Mouse (Mus musculus): ENCODE data around the gene Opcml.

Opcml gene

GRCm38 (mm10) chr9:28163946-28164345, 373.4 kb downstream of the Opcml start:
- DNase-seq (ENCODE audit: low read depth): no peak

- DNase-seq (ENCODE audit: low read depth): peak; percentile 54
Observed at GRCm38 (mm10) chr9:28171890-28172289, 381.3 kb downstream of the Opcml start.

- no peak for DNase-seq (ENCODE audit: low read depth)
Observed at GRCm38 (mm10) chr9:28177052-28177451, 386.5 kb downstream of the Opcml start.

- no peak for DNase-seq (ENCODE audit: low read depth)
Observed at GRCm38 (mm10) chr9:28178123-28178887, 387.7 kb downstream of the Opcml start.

GRCm38 (mm10) chr9:28181916-28182315, 391.3 kb downstream of the Opcml start:
- no peak for DNase-seq (ENCODE audit: low read depth)

GRCm38 (mm10) chr9:28190226-28190625, 399.7 kb downstream of the Opcml start:
- no peak for DNase-seq (ENCODE audit: low read depth)

GRCm38 (mm10) chr9:28190751-28191150, 400.2 kb downstream of the Opcml start:
- no peak for DNase-seq (ENCODE audit: low read depth)

- DNase-seq (ENCODE audit: low read depth): no peak
Observed at GRCm38 (mm10) chr9:28196550-28196949, 406.0 kb downstream of the Opcml start.

GRCm38 (mm10) chr9:28197061-28197460, 406.5 kb downstream of the Opcml start:
- no peak for DNase-seq (ENCODE audit: low read depth)

- DNase-seq (ENCODE audit: low read depth): peak; percentile 72
Observed at GRCm38 (mm10) chr9:28197631-28198030, 407.1 kb downstream of the Opcml start.

- DNase-seq (ENCODE audit: low read depth): no peak
Observed at GRCm38 (mm10) chr9:28198106-28198694, 407.6 kb downstream of the Opcml start.

- DNase-seq (ENCODE audit: low read depth): no peak
Observed at GRCm38 (mm10) chr9:28207441-28207840, 416.9 kb downstream of the Opcml start.

- DNase-seq (ENCODE audit: low read depth): no peak
Observed at GRCm38 (mm10) chr9:28208696-28209095, 418.1 kb downstream of the Opcml start.

GRCm38 (mm10) chr9:28211877-28212276, 421.3 kb downstream of the Opcml start:
- DNase-seq (ENCODE audit: low read depth): no peak

GRCm38 (mm10) chr9:28213893-28214292, 423.3 kb downstream of the Opcml start:
- no peak for DNase-seq (ENCODE audit: low read depth)

GRCm38 (mm10) chr9:28218026-28218646, 427.6 kb downstream of the Opcml start:
- no peak for DNase-seq (ENCODE audit: low read depth)

- DNase-seq (ENCODE audit: low read depth): no peak
Observed at GRCm38 (mm10) chr9:28222726-28223125, 432.2 kb downstream of the Opcml start.

GRCm38 (mm10) chr9:28225824-28226569, 435.4 kb downstream of the Opcml start:
- peak; percentile 29 for DNase-seq (ENCODE audit: low read depth)

GRCm38 (mm10) chr9:28226570-28226951, 436.0 kb downstream of the Opcml start:
- no peak for DNase-seq (ENCODE audit: low read depth)

GRCm38 (mm10) chr9:28238450-28238849, 447.9 kb downstream of the Opcml start:
- DNase-seq (ENCODE audit: low read depth): no peak

GRCm38 (mm10) chr9:28247742-28248503, 457.3 kb downstream of the Opcml start:
- peak; percentile 58 for DNase-seq (ENCODE audit: low read depth)

- no peak for DNase-seq (ENCODE audit: low read depth)
Observed at GRCm38 (mm10) chr9:28251341-28251740, 460.8 kb downstream of the Opcml start.
